Mouse (Mus musculus): ENCODE measurements around the gene Kcnj1.

- TF ChIP-seq EP300 (optimal IDR thresholded peaks at IDR 0.05), result no peak
- no peak for TF ChIP-seq CTCF (IDR thresholded peaks at IDR 0.05; ENCODE audit: low read depth)
These were observed 48.4 kb downstream of the Kcnj1 start for GRCm38 (mm10) chr9:32420711-32421110.

Data from stomach, postnatal 0 days (tissue).